Mouse (Mus musculus) heart, embryonic 10.5 days (tissue): ENCODE measurements at regions not wholly inside any gene's neighbourhood (a gene's known extent, or its start where the extent isn't known, plus 50 kb on each side); places are given as distances from the start of the nearest gene placed in this dataset.
"Not testable (repeated sequence)": the region's sequence is repeated elsewhere in the genome, so short reads cannot be mapped to it uniquely, and the experiment has no call there.

ENCODE experiments used
- DNase-seq: peaks from one replicate; pipeline ENCODE4 v3.0.0-alpha.2; 2017; ENCODE audit warnings: low spot score
- H3K27ac ChIP-seq: fragments of 300-500 bp; sonication (generic); 2 replicates; pipeline ENCODE4 v1.5.1; 2016; ENCODE audit warnings: mild to moderate bottlenecking
- H3K27me3 ChIP-seq: fragments of 300-500 bp; sonication (generic); 2 replicates; pipeline ENCODE4 v1.6.1; 2016; ENCODE audit warnings: mild to moderate bottlenecking; ENCODE audit not compliant: poor library complexity, insufficient read depth, severe bottlenecking
- H3K36me3 ChIP-seq: fragments of 300-500 bp; sonication (generic); 2 replicates; pipeline ENCODE4 v1.6.1; 2016; ENCODE audit warnings: mild to moderate bottlenecking, moderate library complexity
- H3K4me1 ChIP-seq: fragments of 300-500 bp; sonication (generic); 2 replicates; pipeline ENCODE4 v1.6.1; 2016; ENCODE audit warnings: mild to moderate bottlenecking
- H3K4me3 ChIP-seq: fragments of 300-500 bp; sonication (generic); 2 replicates; pipeline ENCODE4 v1.5.1; 2016; ENCODE audit warnings: mild to moderate bottlenecking, moderate library complexity
- H3K9me3 ChIP-seq: fragments of 300-500 bp; sonication (generic); 2 replicates; pipeline ENCODE4 v1.6.1; 2016; ENCODE audit warnings: mild to moderate bottlenecking, moderate library complexity
- whole genome bisulfite sequencing: fragments of 180-500 bp; shearing (Covaris S2); methylation state at CpG from one replicate; pipeline ENCODE4 v1.1.7; 2016; 5-methylcytosine and 5-hydroxymethylcytosine counted together

DNA sequence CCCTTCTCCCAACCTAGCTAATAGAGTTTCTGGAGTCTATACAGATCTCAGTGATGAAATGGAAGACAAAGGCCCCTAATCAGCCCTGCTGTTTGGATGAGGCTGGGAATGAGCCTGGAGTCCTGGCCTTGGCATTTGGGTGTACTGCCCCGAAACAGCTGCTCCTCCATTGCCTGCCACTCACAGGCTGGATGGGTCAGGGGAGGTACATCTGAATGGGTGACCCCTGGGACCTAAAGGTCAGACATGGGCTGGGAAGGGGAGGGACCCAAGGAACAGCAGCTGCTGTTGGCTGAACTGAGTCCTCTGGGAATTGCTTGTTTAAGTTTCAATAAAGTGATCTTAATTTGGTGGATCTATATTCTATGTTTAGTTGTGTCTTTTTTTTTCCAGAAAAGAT, 316.9 kb downstream of the Tox3 start:
- Histone ChIP-seq H3K4me3 (no peak overlapping the region), H3K27ac (no peak overlapping the region), H3K9me3 (no peaks in the 10 kb centered on the region), H3K4me1 (no peaks in the 10 kb centered on the region), H3K27me3 (no peaks in the 10 kb centered on the region), H3K36me3 (no peaks in the 10 kb centered on the region)
- 74% methylated on average over 1 of the region's 1 CpGs for WGBS
- DNase-seq, result no peak

DNA sequence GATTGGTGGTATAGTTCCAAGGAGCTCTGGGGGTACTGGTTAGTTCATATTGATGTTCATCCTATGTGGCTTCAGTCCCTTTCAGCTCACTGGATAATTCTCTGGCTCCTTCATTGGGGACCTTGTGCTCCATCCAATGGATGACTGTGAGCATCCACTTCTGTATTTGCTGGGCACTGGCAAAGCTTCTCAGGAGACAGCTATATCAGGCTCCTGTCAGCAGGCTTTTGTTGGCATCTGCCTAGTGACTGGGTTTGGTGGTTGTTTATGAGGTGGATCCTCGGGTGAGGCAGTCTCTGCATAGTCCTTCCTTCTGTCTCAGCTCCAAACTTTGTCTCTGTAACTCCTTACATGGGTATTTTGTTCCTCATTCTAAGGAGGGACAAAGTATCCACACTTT, 330.2 kb downstream of the Tox3 start:
- H3K9me3 ChIP-seq, H3K36me3 ChIP-seq, H3K4me3 ChIP-seq, DNase-seq, H3K27me3 ChIP-seq, H3K27ac ChIP-seq: not testable (repeated sequence)
- H3K4me1 ChIP-seq, result peaks cover 12% of the 10 kb centered on the region; the same call in 1 of the 2 replicates
- WGBS, result 56% methylated on average over 1 of the region's 1 CpGs

DNA sequence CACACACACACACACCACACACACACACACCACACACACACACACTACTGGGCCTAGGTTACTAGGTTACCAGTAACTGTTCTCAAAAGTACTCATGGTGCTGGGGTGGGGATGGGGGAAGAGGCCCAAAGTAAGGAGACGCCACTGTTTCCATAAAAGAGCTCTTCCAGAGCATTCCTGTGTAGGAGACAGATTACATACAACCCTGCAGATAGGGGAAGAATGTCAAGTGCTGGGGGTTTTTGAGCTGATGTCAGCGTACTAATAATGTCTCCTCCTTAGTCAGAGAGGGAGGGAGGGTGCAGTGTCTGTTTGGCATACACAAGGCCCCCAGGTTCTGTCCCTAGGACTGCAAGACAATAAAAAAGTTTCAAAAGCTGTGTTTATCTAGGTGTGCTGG, 334.4 kb downstream of the Tox3 start:
- Histone ChIP-seq H3K27me3 (no peaks in the 10 kb centered on the region), H3K9me3 (no peaks in the 10 kb centered on the region), H3K4me3 (no peak overlapping the region), H3K36me3 (no peaks in the 10 kb centered on the region), H3K27ac (peak overlapping the region; percentile 90), H3K4me1 (peaks cover 15% of the 10 kb centered on the region; the same call in 1 of the 2 replicates)
- DNase-seq, result peak; percentile 90
- 23% methylated on average over 2 of the region's 2 CpGs for WGBS

DNA sequence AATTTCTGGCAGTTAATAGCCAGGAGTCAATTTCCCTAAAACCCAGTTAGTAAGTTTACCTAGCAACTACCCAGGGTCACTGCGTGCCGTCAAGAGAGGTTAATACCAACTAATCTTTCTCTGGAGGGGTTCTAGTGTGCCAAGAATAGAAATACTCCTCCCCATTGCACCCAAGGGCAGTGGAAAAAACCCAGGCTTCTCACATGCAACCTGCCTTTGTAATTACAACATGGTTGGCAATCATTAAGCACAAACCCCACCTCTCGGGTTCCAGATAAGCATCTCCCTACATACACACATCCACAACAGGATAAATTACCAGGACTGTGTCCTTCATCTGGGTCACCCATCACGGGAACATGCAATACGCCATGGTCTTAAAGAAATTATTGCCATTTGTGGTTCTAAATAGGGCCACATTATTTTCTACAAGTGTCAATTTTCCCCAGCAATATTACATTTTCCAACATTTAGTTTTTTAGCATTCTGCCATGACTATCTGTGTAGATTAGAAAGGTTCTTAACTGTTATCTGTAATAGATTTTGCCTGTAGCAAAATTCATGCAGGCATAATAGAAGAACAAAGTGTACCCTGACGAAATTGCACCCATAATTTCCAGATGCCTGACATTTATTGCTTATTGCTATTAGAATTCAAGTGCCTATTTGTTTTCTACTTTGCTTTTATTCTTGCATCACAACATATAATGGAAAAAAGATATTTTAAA, 336.3 kb downstream of the Tox3 start:
- WGBS, result 65% methylated on average over 6 of the region's 6 CpGs
- Histone ChIP-seq H3K27me3 (no peaks in the 10 kb centered on the region), H3K4me3 (no peak overlapping the region), H3K27ac (peak overlapping the region; percentile 49), H3K36me3 (no peaks in the 10 kb centered on the region), H3K9me3 (no peaks in the 10 kb centered on the region), H3K4me1 (peaks cover 15% of the 10 kb centered on the region; the same call in 1 of the 2 replicates)
- no peak for DNase-seq

DNA sequence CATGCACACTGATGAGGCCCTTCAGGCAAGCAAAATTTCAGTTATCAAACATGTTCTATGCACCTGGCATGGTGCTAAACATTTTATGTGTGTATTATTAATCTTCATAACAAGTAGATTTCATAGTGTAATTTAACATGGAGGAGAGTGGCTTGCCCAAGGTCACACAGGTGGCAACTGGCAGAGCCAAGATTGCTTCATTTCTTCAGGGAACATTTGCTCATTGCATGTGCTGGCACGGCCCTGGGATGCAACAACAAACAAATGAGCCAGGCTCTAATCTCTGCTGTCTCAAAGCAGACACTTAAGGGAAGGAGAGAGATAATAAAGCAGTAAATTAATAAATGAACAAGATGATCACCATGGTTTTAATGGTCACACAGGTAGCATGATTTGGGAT, 338.7 kb downstream of the Tox3 start:
- 71% methylated on average over 1 of the region's 1 CpGs for WGBS
- H3K9me3 ChIP-seq, result no peaks in the 10 kb centered on the region
- no peaks in the 10 kb centered on the region for H3K36me3 ChIP-seq
- H3K27me3 ChIP-seq, result no peaks in the 10 kb centered on the region
- no peak for DNase-seq
- H3K4me1 ChIP-seq, result peaks cover 15% of the 10 kb centered on the region; the same call in 1 of the 2 replicates
- no peak overlapping the region for H3K27ac ChIP-seq
- no peak overlapping the region for H3K4me3 ChIP-seq

DNA sequence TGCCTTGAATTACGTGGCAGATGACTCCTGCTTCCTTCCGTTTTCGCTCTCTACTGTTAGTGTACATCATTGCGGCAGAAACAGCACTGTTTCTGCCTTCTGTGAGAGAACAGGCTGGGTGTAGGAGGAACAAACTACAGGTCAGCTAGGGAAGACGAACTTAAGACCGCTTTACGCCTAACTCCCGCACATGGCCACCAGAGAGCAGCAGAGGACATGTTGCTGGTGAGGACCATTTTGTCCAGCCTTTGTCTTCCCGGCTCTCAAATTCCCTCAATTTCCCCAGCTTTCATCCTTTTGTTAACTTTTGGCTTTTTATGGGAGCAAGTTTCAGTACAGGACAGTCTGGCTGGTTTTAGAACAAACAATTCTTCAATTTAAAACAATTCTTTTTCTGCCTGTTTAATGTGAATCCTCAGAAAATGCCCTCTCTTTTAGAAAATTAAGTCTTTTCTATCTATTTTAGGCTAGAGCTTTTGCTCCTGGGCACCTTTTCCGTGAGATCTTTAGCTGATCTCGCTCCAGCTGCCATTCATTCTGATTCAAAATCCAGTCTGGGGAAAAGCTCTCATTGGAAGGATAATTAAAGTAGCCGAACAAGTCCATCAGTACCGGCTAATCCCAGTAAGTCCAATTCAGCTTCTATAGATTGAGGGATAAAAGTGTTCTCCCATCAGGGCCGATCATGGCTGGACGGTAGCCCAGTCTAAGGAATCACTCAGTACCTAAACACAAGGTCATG, 347.1 kb downstream of the Tox3 start:
- H3K36me3 ChIP-seq, result no peaks in the 10 kb centered on the region
- peak; percentile 82 for DNase-seq
- no peaks in the 10 kb centered on the region for H3K27me3 ChIP-seq
- no peaks in the 10 kb centered on the region for H3K4me1 ChIP-seq
- no peak overlapping the region for H3K4me3 ChIP-seq
- no peaks in the 10 kb centered on the region for H3K9me3 ChIP-seq
- WGBS, result 45% methylated on average over 15 of the region's 15 CpGs
- H3K27ac ChIP-seq, result peak overlapping the region; percentile 23; the same call in 1 of the 2 replicates

DNA sequence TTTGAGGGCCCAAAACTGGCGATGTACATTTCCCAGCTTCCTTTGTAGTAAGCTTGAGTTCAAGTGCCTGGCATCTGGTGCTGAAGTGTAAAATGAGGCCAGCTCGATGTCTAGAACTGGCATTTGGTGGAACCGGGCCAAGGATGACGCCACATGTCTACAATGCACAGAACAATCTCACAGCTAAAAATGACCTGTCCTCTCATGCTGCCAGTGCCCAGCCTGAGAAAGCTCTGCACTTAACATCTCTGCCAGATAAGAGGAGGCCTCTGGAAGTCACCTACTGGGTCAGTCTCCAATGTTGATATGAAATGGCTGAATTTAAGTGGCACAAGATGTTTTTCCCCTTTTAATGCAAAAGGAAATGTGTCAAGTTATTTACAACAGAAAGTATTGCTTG, 354.4 kb downstream of the Tox3 start:
- no peaks in the 10 kb centered on the region for H3K9me3 ChIP-seq
- H3K27me3 ChIP-seq, result no peaks in the 10 kb centered on the region
- 42% methylated on average over 4 of the region's 4 CpGs for WGBS
- peak; percentile 90 for DNase-seq
- no peaks in the 10 kb centered on the region for H3K36me3 ChIP-seq
- H3K4me3 ChIP-seq, result no peak overlapping the region
- H3K27ac ChIP-seq, result peak overlapping the region; percentile 82; the same call in 1 of the 2 replicates
- H3K4me1 ChIP-seq, result peaks cover 5% of the 10 kb centered on the region

DNA sequence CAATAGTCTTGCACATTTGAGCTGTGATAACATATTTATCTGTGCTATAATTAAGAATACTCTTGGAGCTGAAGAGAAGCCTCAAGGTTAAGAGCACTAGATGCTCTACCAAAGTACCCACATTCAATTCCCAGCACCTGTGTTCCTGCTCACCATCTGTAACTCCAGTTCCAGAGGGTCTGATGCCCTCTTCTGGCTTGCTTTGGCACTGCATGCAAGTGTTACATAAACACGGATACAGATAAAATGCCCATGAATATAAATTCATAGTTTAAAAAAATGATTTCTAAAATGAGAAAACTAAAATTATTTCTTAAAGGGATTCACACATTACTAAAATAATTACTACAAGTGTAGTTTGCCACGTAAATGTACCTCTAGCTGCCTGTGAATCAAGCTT, 364.3 kb downstream of the Tox3 start:
- Histone ChIP-seq H3K36me3 (no peaks in the 10 kb centered on the region), H3K27ac (no peak overlapping the region), H3K4me3 (no peak overlapping the region), H3K4me1 (no peaks in the 10 kb centered on the region), H3K9me3 (no peaks in the 10 kb centered on the region), H3K27me3 (no peaks in the 10 kb centered on the region)
- no peak for DNase-seq
- WGBS, result 90% methylated on average over 2 of the region's 2 CpGs

DNA sequence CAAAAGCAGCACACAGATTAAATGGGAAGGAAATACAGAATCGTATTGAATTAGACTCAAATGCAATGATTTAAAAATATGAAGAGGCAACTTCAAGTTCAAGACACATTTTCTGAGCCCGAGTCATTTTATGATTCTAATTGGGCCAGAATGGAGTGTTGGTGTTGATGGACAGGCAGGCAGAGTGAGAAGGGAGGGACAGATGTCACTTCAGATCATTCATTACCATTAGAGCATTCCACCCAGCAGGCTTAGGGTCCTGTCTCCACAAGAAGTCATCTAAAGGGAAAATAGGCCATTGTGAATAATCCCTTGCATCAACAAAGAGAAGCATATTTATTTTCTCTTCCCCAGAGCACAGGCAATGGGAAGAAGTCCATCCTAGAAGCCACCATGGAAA, 365.6 kb downstream of the Tox3 start:
- no peak for DNase-seq
- Histone ChIP-seq H3K9me3 (no peaks in the 10 kb centered on the region), H3K27me3 (no peaks in the 10 kb centered on the region), H3K27ac (no peak overlapping the region), H3K36me3 (no peaks in the 10 kb centered on the region), H3K4me3 (no peak overlapping the region), H3K4me1 (no peaks in the 10 kb centered on the region)
- 81% methylated on average over 2 of the region's 2 CpGs for WGBS

DNA sequence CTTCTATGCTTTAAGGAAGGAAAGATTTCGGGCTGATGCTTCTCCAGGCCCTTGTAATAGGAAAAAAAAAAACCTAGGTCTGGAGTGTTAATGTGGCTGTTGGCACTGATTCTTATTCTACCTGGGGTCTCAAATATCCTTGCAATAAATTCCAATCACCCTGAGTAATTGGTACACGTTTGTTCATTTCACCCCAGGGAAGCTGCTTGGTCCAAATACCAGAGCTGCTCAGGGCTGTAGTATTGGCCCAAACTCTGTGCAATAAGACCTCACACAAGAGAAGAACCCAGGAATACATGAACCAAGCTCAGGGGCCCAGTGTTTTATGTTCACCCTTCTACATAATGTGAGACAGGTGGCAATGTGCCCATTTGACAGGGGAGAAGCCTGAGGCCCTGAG, 366.8 kb downstream of the Tox3 start:
- 65% methylated on average over 2 of the region's 2 CpGs for WGBS
- Histone ChIP-seq H3K9me3 (no peaks in the 10 kb centered on the region), H3K27me3 (no peaks in the 10 kb centered on the region), H3K4me1 (no peaks in the 10 kb centered on the region), H3K36me3 (no peaks in the 10 kb centered on the region), H3K27ac (no peak overlapping the region), H3K4me3 (no peak overlapping the region)
- no peak for DNase-seq

DNA sequence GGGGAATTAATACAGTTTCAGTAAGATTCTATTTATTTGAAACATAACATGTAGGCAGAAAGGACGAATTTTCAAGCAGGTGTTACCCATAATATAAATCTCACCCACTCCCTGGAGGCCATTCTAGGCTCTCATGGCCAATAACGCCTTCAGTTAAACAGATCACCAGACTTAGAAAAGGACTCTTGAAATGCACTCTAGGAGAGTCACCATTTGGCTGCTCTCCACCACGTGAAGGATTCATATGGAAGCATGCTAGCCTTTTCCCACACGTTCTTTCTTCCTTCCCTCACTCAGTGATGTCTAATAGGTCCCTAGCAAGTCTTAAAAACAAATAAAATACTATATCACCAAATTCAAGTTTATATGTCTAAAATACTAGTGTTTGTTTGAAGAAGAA, 367.7 kb downstream of the Tox3 start:
- no peak overlapping the region for H3K4me3 ChIP-seq
- no peaks in the 10 kb centered on the region for H3K4me1 ChIP-seq
- no peaks in the 10 kb centered on the region for H3K36me3 ChIP-seq
- H3K9me3 ChIP-seq, result no peaks in the 10 kb centered on the region
- H3K27me3 ChIP-seq, result no peaks in the 10 kb centered on the region
- no peak overlapping the region for H3K27ac ChIP-seq
- DNase-seq, result no peak
- WGBS, result 76% methylated on average over 4 of the region's 4 CpGs

DNA sequence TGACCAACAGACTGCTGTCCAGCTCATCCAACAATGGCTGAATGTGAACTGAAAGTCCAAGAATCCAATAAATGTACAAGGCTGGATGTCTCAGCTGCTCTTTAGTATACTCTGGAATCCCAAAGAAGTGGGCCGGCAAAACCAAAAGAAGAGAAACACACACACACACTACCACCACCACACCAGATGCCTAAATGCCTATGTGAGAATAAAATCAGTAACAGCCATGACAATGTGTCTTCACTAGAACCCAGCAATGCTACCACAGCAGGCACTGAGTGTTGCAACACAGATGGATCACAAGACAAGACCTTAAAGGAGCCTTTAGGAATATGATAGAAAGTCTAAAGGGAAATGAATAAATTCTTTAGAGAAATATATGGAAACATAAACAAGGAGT, 385.3 kb downstream of the Tox3 start:
- Histone ChIP-seq H3K9me3 (no peaks in the 10 kb centered on the region), H3K4me1 (no peaks in the 10 kb centered on the region), H3K27ac (no peak overlapping the region), H3K36me3 (no peaks in the 10 kb centered on the region), H3K27me3 (no peaks in the 10 kb centered on the region), H3K4me3 (no peak overlapping the region)
- DNase-seq, result no peak
- 80% methylated on average over 1 of the region's 1 CpGs for WGBS

DNA sequence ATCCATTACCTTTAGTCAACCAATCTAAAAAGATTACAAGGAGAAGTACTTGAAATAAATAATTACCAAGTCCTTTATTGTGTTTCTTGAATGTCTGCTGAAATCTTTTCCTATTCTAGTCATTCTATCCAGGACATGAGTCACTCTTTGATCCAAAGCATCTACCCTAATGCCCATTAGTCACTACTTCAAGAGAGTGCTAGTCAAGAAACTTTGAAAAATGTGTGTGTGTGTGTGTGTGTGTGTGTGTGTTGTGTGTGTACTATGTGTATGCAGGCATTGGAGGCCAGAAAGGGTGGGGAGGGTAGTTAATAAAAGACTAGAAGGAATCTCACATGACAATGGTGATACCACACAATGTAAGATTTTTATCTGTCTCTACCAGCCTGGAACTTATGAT, 390.7 kb downstream of the Tox3 start:
- Histone ChIP-seq H3K36me3 (no peaks in the 10 kb centered on the region), H3K4me1 (0 out of 2 replicates have a peak, but pooled peaks cover 4% of the 10 kb centered on the region), H3K27ac (no peak overlapping the region), H3K27me3 (no peaks in the 10 kb centered on the region), H3K9me3 (no peaks in the 10 kb centered on the region), H3K4me3 (no peak overlapping the region)
- no peak for DNase-seq
